Mouse (Mus musculus): Measurements from ENCODE around the gene Adcy3.

DNA sequence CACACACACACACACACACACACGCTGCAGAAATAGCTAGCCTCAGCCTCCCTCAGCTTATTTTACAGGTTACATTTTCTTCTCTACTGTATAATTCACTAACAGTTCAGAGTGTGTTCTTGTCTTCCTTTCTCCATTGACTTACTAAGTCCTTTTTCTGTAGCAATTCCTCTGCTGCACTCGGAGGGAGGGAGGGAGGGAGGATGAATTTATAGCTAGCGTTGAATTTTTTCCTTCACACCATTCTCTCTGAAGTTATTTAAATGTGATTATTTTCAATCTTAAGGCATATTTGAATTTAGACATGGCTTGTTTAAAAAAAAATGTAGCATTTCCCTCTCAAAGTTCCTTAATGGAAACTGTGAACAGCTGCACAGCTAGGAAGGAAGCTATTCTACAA is 15.8 kb upstream of the Adcy3 start:
- TF ChIP-seq CTCF (IDR thresholded peaks at IDR 0.05; ENCODE audit: extremely low read depth, insufficient read depth, insufficient read length, insufficient replicate concordance) (no peak), POLR2A (IDR thresholded peaks at IDR 0.05; ENCODE audit: low read depth, low read length) (no peak)
